Mouse (Mus musculus): Measurements from ENCODE around the gene Rbms3. TPM values are rescaled to one million over a fixed set of nuclear protein-coding genes. Genes with fewer than 3 reads are reported as not detected.

The Rbms3 gene
- total RNA-seq, 1 experiment: 2.2 TPM

- no peak for DNase-seq (ENCODE audit: low read depth, low spot score)
- H3K36me3 ChIP-seq (ENCODE audit: control insufficient read depth, insufficient read depth, low read length, poor library complexity, severe bottlenecking): no peaks in the 10 kb centered on the region
- H3K9ac ChIP-seq (ENCODE audit: insufficient read depth, low read depth, low read length, poor library complexity, severe bottlenecking): no peak overlapping the region
- H3K9me3 ChIP-seq (ENCODE audit: control insufficient read depth, insufficient read depth, low read depth, low read length): no peaks in the 10 kb centered on the region
- in situ Hi-C loops (cut with MboI; ENCODE audit: low sequenced_read_pairs in 2 of 2, unreplicated experiment in 2 of 2): no loop called here
- H3K4me3 ChIP-seq (ENCODE audit: insufficient read depth in 1 of 2, low read depth in 1 of 2, low read length in 2 of 2, poor library complexity in 1 of 2, severe bottlenecking in 1 of 2): no peak overlapping the region
- no peak for TF ChIP-seq ZC3H11A (IDR thresholded peaks at IDR 0.05; ENCODE audit: borderline replicate concordance, low read depth, low read length)
- TF ChIP-seq ZNF384 (IDR thresholded peaks at IDR 0.05; ENCODE audit: low read depth, low read length): no peak
- no peak for TF ChIP-seq CHD2 (IDR thresholded peaks at IDR 0.05; ENCODE audit: low read depth, low read length)
- no peak for TF ChIP-seq MAFK (IDR thresholded peaks at IDR 0.05; ENCODE audit: insufficient read depth, low read depth, low read length)
- TF ChIP-seq HCFC1 (IDR thresholded peaks at IDR 0.05; ENCODE audit: borderline replicate concordance, insufficient read depth, low read length): no peak
- no peaks in the 10 kb centered on the region for H3K4me1 ChIP-seq (ENCODE audit: control insufficient read depth in 2 of 2, insufficient read depth in 2 of 2, low read length in 2 of 2, poor library complexity in 1 of 2)
- H3K27ac ChIP-seq (ENCODE audit: insufficient read depth, low read depth, low read length, poor library complexity, severe bottlenecking): no peak overlapping the region
These were observed 726.3 kb downstream of the Rbms3 start for GRCm38 (mm10) chr9:116903304-116903993.

DNA sequence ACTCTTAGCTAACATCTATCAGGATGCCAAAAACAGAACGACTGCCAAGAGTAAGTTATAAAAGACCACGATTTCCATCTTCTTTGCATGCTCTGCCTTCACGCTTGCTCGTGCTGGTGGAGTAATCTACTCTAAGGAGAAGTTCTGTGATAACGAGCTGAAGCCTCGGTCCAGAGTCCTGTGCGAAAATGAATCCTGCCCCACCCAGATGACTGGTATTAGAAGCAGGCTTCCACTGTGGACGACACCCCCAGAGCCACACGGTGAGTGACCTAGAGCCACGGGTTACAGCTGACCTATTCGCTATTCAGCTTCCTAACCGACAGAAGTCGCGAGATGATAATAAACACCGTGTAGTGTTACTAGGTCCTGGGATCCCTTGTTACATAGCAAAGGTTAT is 730.3 kb downstream of the Rbms3 start:
- H3K36me3 ChIP-seq (ENCODE audit: control insufficient read depth, insufficient read depth, low read length, poor library complexity, severe bottlenecking): no peaks in the 10 kb centered on the region
- DNase-seq (ENCODE audit: low read depth, low spot score): no peak
- no peak overlapping the region for H3K9ac ChIP-seq (ENCODE audit: insufficient read depth, low read depth, low read length, poor library complexity, severe bottlenecking)
- no peak overlapping the region for H3K27ac ChIP-seq (ENCODE audit: insufficient read depth, low read depth, low read length, poor library complexity, severe bottlenecking)
- in situ Hi-C loops (cut with MboI; ENCODE audit: low sequenced_read_pairs in 2 of 2, unreplicated experiment in 2 of 2): no loop called here
- no peak overlapping the region for H3K4me3 ChIP-seq (ENCODE audit: insufficient read depth in 1 of 2, low read depth in 1 of 2, low read length in 2 of 2, poor library complexity in 1 of 2, severe bottlenecking in 1 of 2)
- TF ChIP-seq HCFC1 (IDR thresholded peaks at IDR 0.05; ENCODE audit: borderline replicate concordance, insufficient read depth, low read length) (no peak), CHD2 (IDR thresholded peaks at IDR 0.05; ENCODE audit: low read depth, low read length) (no peak), ZC3H11A (IDR thresholded peaks at IDR 0.05; ENCODE audit: borderline replicate concordance, low read depth, low read length) (no peak), ZNF384 (IDR thresholded peaks at IDR 0.05; ENCODE audit: low read depth, low read length) (no peak), MAFK (IDR thresholded peaks at IDR 0.05; ENCODE audit: insufficient read depth, low read depth, low read length) (no peak)
- H3K9me3 ChIP-seq (ENCODE audit: control insufficient read depth, insufficient read depth, low read depth, low read length): no peaks in the 10 kb centered on the region
- no peaks in the 10 kb centered on the region for H3K4me1 ChIP-seq (ENCODE audit: control insufficient read depth in 2 of 2, insufficient read depth in 2 of 2, low read length in 2 of 2, poor library complexity in 1 of 2)

DNA sequence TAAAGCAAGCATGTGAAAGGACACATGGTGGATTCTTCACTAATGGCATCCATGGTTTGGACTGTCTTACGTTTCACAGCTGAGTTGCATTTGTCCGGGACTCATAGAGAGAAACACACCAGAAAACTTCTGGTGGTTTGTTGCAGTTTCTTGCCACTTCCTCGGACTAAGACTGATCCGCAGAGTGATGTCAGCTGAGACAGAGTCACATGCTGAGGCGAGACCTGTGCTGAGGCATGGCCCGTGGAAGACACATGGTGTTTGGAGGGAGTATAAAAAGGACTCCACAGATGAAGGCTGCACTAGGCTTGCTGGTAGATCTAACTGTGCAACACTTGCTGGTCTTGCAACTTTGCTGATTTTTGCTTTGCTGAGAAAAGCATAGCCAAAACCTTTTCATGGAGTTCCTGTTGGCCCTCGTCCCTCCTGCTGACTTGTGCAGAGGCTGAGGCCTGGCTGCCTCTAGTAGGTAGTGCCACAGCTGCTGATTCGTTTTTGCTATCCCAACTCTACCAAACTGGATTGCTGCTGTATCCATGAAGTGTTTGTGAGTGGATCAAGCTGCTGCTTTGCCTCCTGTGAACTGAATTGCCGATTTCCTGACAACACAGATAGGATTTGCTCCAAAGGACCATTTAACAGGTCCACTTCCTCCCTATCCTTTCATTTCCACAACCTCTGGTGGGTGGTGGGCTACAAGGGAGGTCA is 742.6 kb downstream of the Rbms3 start:
- no peak for DNase-seq (ENCODE audit: low read depth, low spot score)
- H3K4me3 ChIP-seq (ENCODE audit: insufficient read depth in 1 of 2, low read depth in 1 of 2, low read length in 2 of 2, poor library complexity in 1 of 2, severe bottlenecking in 1 of 2): no peak overlapping the region
- no peak overlapping the region for H3K9ac ChIP-seq (ENCODE audit: insufficient read depth, low read depth, low read length, poor library complexity, severe bottlenecking)
- in situ Hi-C loops (cut with MboI; ENCODE audit: low sequenced_read_pairs in 2 of 2, unreplicated experiment in 2 of 2): no loop called here
- H3K4me1 ChIP-seq (ENCODE audit: control insufficient read depth in 2 of 2, insufficient read depth in 2 of 2, low read length in 2 of 2, poor library complexity in 1 of 2): no peaks in the 10 kb centered on the region
- no peak overlapping the region for H3K27ac ChIP-seq (ENCODE audit: insufficient read depth, low read depth, low read length, poor library complexity, severe bottlenecking)
- TF ChIP-seq ZNF384 (IDR thresholded peaks at IDR 0.05; ENCODE audit: low read depth, low read length) (no peak), CHD2 (IDR thresholded peaks at IDR 0.05; ENCODE audit: low read depth, low read length) (no peak), HCFC1 (IDR thresholded peaks at IDR 0.05; ENCODE audit: borderline replicate concordance, insufficient read depth, low read length) (no peak), ZC3H11A (IDR thresholded peaks at IDR 0.05; ENCODE audit: borderline replicate concordance, low read depth, low read length) (no peak), MAFK (IDR thresholded peaks at IDR 0.05; ENCODE audit: insufficient read depth, low read depth, low read length) (no peak)
- no peaks in the 10 kb centered on the region for H3K36me3 ChIP-seq (ENCODE audit: control insufficient read depth, insufficient read depth, low read length, poor library complexity, severe bottlenecking)
- H3K9me3 ChIP-seq (ENCODE audit: control insufficient read depth, insufficient read depth, low read depth, low read length): no peaks in the 10 kb centered on the region

DNA sequence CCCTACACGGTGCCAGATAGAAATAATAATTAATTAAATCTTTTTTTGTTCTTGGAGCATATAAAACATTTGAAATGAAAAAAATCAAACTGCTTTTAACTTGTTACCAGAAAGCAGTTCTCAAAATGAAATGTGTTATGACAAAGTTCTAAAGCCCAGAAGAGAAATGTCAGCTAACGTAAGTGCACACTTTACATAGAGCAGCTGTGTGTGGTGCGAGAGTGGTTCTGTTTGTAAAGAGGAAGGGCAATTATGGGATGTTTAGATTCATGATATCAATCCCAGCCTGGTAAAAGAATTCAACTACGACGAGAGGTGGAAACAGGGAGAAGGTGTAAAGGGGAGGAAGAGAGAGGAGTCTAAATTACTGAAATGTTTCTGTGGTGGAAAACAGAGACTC is 744.1 kb downstream of the Rbms3 start:
- Histone ChIP-seq H3K9ac (ENCODE audit: insufficient read depth, low read depth, low read length, poor library complexity, severe bottlenecking) (no peak overlapping the region), H3K36me3 (ENCODE audit: control insufficient read depth, insufficient read depth, low read length, poor library complexity, severe bottlenecking) (no peaks in the 10 kb centered on the region), H3K4me1 (ENCODE audit: control insufficient read depth in 2 of 2, insufficient read depth in 2 of 2, low read length in 2 of 2, poor library complexity in 1 of 2) (no peaks in the 10 kb centered on the region), H3K9me3 (ENCODE audit: control insufficient read depth, insufficient read depth, low read depth, low read length) (no peaks in the 10 kb centered on the region), H3K4me3 (ENCODE audit: insufficient read depth in 1 of 2, low read depth in 1 of 2, low read length in 2 of 2, poor library complexity in 1 of 2, severe bottlenecking in 1 of 2) (no peak overlapping the region), H3K27ac (ENCODE audit: insufficient read depth, low read depth, low read length, poor library complexity, severe bottlenecking) (no peak overlapping the region)
- DNase-seq (ENCODE audit: low read depth, low spot score): no peak
- TF ChIP-seq HCFC1 (IDR thresholded peaks at IDR 0.05; ENCODE audit: borderline replicate concordance, insufficient read depth, low read length): no peak
- no peak for TF ChIP-seq ZNF384 (IDR thresholded peaks at IDR 0.05; ENCODE audit: low read depth, low read length)
- TF ChIP-seq ZC3H11A (IDR thresholded peaks at IDR 0.05; ENCODE audit: borderline replicate concordance, low read depth, low read length): no peak
- TF ChIP-seq CHD2 (IDR thresholded peaks at IDR 0.05; ENCODE audit: low read depth, low read length): no peak
- no peak for TF ChIP-seq MAFK (IDR thresholded peaks at IDR 0.05; ENCODE audit: insufficient read depth, low read depth, low read length)
- in situ Hi-C loops (cut with MboI; ENCODE audit: low sequenced_read_pairs in 2 of 2, unreplicated experiment in 2 of 2): no loop called here

All from ES-E14 (cell line).